Mouse (Mus musculus): Measurements from ENCODE around the gene Ntm.
A peak's percentile ranks its signal among the peaks of the same experiment; 100 is the strongest.

Ntm gene

DNA sequence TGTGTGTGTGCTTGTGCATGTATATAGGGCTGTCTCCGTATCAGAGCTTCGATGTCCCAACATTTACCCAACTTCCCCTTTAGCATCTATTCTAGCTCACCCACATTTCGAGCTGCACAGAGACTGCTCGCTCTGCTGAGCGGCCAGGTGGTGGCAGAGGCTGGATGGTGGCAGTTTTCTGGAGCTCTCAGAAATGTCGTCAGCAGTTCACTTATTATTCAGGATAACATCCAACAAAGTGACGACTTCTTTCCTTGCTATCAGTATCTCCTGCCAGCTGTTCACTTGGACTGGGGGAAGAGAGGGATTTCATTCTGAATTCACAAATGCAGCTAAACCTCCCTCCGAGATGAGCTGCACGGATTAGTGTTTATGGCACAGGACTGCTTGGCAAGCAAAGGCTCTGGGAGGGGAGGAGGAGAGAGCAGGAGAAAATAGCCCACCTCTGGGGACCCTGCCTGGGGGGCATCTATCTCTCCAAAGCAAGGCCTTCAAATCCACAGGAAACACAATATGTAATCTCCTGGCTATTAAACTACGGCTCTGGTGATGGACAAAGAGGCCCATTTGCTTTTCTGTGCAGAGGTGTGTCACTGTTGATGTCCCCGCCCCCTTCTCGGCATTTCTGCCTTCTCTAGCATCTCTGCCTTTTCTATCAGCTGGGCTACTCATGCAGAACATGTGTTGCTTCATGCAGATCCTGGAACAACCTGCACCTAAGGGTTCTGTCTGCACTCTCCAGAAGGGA lies 159.8 kb downstream of the Ntm start:
- peak; percentile 46 to 52 for DNase-seq (ENCODE audit: low spot score in 2 of 2)

DNA sequence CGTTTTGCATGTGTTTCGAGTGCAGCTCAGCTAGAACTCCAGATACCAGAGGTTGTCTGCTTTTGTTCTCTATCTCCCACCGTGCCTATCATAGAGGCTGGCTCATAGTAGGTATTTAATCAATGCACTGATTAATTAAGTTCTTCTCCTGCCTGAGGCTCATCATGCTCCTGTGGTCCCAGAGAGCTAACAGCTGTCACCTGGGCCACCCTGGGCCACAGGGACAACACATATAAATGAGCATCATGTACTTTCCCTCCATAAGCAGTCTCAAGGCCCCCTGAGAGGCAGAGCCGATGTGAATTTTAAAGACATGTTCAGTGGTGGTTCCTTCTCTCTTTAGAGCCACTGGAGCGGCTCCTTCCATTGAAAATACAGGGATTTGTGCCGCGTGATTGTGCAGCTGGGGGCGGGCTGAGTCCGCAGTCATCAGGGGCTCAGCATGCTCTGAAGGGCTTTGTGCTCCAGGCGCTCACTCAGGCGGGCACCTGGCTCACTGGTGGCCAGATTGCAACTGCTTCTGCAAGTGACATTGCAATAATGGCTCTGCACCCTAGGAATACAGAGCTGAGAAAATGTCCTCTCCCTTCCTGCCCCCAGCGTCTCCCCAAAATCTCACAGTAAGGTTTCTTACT lies 160.8 kb downstream of the Ntm start:
- peak; percentile 18 to 37 for DNase-seq (ENCODE audit: low spot score in 2 of 2)

DNA sequence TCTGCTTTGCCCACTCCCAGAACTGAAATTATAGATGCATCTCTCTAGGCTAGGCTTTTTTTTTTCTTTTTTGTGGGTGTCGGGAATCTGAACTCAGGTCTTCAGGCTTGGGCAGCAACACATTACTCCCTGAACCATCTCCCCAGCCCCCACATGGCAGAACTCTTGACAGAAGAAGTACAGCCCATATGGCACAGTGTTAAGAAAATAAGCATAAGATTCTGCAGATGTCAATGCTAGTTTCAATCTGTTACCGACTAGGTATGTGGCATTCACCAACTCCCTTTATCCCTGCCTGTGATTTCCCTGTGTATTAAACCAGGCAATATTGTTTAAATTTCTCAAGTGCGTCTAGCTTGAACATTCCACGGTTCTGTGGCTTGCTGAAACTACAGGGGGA lies 166.7 kb downstream of the Ntm start:
- no peak for DNase-seq (ENCODE audit: low spot score in 2 of 2)

DNA sequence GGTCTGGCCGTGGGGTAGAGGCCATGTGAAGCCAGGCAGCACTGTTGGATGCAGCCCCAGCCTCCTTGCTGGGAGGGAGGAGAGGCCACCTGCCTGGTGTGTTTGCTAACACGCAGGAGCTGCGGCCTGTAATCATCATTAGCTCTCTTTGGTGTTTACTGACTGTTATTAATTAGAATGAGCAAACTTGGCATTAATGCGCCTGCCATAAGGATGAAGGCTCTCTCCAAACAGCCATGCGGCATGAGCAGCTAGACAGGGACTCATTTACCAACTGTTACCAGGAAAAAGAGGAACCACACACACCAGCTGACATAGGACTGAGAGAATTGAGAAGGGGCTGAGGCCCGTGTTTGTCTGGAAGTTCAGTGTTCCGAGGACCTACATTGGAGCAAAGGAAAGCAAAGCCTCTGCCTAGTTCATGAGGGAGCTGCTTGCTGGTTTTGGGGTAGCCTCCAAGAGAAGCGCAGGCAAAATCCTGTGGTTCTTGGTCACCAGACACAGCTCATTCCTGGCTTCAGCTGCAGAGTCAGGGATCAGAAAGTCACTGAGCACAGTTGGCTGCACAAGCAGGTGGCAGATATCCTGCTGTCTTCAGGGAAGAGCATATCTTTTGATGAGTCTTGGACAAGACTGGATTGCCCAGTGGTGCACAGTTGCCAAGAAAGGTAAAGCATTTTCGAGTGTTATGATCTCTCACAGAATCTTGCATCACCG lies 171.6 kb downstream of the Ntm start:
- no peak for DNase-seq (ENCODE audit: low spot score in 2 of 2)

DNA sequence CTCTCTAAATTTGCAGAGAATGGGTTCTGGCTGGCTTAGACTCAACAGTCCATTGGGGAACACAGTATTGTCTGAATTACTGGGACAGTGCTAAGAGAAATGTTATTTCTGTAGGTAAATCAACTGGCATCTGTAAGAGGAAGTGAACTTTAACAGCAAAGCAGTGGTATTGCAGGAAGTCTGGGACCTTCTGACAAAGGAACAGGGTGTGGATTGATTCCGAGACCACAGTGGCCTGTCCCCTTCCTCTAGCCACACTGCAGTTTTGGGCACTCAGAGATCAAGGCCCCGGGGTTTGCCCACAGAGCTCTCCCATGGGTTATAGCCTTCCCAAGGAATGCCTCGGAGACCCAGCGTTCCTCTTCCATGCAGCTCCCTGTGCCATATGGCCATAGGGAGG lies 172.9 kb downstream of the Ntm start:
- DNase-seq (ENCODE audit: low spot score in 2 of 2): no peak

DNA sequence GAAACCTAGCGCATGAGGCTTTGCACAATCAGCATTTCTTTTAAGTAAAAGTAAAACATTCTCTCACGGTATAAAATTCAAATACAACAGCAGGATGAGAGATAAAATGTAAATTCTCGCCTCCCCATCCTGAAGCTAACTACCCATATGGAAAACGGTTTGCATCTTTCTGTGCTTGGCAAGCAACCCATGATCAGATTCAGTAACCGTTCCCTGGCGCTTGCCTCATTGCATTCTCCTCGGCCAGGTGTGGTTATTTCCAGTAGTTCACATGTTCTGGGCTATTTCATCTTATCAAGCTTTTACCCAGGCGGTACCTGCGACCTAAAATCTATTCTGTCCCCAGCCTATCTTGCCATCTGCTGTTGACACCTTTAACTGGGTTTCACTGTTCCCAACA lies 174.1 kb downstream of the Ntm start:
- DNase-seq (ENCODE audit: low spot score in 2 of 2): no peak

DNA sequence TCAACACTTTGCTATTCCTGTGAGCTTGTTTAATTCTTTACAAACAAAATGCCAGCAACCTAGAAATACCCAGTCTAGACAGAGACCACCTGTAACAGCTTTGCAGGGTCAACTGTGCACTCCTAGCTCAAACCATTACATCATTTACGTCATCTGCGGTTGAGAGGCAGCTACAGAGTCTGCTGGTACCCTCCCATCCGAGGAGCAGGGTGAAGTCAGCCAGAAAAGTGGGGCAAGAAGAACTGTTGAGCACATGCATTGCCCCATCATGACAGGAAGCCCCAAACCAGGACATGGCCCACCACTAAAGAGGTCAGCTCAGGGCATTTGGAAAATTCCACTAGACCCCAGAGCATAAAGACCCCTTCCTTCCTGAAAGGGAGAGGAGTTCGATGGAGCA lies 175.5 kb downstream of the Ntm start:
- DNase-seq (ENCODE audit: low spot score in 2 of 2): no peak

DNA sequence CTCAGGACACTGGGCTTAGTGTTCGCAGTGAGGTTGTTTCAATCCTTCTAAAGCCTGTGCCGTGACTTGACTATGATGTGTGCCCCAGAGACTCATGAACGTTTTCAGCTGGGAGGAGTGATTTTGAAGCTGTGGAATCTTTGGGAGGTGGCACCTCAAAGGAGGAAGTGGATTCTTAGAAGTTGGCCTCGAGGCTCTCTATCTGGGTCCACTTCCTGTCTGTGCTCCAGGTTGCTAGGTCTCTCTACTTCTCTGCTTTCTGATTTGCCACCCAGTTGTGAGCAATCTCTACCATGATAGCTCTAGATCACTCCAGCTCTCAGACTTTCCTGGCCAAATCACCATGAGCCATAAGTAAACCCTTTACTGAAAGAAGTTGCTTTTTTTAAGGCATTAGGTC lies 180.2 kb downstream of the Ntm start:
- DNase-seq (ENCODE audit: low spot score in 2 of 2): no peak

DNA sequence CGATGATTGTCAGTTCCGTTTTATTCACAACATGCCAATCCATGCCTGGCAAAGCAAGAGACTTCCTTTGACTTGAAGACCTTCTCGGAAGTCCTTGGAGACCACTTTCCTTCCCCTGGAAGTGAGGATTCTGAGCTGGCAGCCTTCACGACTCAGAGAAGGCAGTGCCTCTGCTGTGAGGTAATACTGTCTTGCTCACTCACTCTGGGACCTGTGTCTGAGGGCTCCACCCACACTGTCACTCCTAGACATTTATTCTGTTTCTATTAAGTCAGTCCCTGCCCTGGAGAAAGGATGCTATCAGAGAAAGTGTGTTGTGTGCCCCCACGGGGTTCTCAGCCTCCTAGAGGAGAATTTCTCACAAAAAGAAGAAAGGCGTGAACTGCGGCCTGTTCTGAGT lies 183.2 kb downstream of the Ntm start:
- no peak for DNase-seq (ENCODE audit: low spot score in 2 of 2)

DNA sequence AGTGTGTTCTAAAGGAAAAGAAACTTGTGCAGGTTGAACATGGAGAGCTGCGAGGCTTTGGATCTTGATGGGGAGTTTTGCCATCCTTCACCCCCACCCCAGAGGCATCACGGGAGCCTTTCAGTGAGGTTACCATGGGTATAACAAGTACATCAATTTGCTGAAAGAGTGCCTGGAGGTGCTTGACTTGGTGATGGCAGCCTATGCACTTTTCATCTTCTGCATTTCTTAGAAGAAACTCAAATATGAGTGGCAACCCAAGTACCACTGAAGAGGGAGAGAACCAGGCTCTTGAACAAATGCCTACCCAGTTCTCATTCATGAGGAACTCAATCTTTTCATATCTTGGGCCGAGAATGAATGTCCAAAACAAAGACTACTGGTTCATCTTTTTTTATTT lies 186.0 kb downstream of the Ntm start:
- DNase-seq (ENCODE audit: low spot score in 2 of 2): no peak

DNA sequence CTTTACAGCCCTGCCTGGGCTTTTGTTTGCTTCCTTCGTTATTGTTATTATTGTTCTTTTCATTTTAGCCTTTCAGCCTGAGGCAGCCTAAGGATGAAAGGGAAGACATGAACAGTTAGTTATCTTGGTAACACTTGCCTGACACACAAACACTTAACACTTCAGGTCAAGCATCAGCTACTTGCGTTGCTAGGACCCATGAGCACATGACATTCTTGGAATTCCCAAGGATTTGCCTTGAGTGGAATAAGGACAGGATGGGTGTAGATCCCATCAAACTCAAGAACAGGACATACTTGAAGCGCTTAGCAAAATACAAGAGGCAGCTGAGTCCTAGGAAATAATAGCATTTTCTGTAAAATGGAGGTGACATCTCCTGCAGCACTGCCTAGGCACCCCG lies 186.4 kb downstream of the Ntm start:
- DNase-seq (ENCODE audit: low spot score in 2 of 2): no peak

DNA sequence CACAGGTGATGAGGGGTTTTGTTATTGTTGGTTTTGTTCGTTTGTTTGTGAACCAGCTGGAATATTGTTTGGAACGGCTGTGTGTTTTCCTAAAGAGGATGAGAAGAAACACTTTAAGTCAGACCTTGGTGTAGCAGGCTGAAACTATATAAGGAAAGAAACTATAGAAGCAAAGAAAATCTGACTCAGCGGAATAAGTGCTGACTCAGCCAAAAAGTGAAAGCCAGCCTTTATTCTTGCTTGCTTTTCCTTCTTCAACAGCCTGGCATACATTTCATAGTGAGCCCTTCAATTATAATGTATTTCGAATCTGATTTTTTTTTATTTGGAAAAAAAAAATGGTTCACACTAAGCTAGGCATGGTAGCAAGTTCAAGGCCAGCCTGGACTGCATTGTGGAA lies 186.9 kb downstream of the Ntm start:
- DNase-seq (ENCODE audit: low spot score in 2 of 2): no peak

DNA sequence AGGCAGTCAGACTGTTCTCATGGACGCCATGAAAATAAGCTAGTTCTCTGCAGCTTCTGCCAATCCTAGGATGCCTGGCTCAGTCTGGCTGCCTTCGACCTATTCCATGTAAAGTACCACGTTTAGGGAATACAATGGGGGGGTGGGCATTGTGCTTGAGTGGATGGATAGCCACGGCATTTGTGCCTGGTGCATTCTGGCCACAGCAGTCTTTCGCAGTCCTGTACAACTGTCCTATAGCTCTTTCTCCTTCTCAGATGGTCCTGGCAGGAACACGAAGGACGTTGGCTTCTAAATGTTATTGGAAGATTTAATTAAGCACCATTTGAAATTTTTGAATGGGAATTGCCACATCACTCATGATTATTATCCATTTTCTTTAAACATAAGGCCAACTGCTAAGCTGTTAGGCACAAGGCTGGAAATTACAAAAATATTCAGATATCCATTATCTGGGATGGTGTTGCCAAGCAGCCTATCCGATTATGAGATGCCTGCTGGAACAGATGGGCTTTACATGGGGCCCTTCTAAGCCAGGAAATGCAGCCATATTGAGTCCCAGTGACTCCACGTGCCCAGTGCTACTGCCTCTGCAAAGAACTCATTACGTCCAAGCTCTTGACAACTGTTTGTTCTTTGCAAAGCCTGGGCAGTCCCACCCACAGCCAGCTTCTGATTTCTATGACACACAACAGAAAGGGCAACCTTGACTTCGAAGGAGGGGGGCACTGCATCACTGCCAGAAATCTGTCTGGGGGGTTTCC lies 190.1 kb downstream of the Ntm start:
- DNase-seq (ENCODE audit: low spot score in 2 of 2): no peak

DNA sequence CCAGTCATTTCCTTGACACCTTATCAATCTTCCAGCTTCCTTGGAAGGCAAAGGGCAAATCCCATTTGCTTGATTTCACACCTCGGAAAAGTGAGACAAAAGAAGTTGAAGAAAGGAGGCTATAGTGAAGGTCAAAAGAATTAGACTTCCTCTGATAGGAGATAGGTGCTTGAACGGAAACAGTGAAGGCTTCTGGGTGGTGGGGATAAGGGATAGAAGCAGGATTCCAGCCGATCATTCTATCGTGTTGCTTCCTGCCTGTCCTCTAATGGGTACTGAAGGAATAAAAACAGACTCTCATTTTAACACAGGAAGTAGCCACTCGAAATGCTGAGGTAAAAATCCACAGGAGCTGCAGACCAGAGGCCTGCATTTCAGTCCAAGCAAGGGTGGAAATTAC lies 191.1 kb downstream of the Ntm start:
- no peak for DNase-seq (ENCODE audit: low spot score in 2 of 2)

DNA sequence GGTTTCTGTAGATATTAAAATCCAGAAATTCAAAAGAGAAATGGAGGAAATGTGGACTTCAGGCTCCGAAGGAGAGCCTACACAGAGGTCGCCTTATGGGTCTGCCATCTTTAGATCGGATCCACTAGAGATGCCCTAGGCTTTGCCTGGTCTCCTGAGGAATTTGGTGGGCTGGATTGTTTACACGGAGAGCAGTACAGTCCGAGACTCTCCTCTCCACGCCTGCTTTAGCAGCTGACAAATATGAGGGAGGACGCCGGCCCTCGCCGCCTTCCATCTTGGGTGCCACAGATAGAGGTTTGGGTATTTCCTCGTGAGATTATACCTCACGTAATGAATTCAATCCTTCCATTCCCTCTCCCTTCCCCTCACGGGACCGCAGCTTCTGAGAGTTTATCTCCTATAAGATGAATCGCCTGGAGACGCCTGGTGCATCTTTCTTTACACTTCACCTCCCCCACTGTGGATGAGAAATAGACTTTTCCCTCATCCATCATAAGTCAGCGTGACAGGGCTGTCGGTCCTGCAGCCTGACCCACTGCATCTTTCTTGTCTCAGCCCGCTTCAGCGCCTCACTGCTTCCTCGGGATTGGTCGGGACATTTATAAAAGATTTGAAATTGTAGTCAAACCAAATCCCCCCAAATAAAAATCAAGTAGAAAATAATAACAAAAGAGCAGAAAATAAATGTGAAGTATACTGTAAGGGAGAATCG lies 191.7 kb downstream of the Ntm start:
- DNase-seq (ENCODE audit: low spot score in 2 of 2): no peak

DNA sequence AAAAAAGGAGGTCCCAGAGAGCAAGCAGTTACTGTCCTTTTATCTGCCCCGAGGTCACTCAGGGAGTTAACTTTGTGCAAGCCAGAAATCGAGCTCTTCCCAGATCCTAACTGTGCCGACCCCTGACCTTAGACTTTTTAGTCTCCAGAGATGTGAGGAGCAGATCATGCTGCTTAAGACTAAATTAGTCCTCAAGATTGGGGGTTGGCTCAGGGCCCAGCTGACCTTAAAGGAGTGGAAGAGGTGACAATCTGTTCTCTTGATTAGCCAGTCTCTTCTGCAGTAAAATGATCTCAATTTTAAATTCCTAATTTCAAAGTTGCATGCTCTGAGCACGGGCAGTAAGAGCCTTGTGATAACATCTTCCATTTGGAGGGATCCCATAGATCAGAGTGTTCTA lies 193.6 kb downstream of the Ntm start:
- no peak for DNase-seq (ENCODE audit: low spot score in 2 of 2)

DNA sequence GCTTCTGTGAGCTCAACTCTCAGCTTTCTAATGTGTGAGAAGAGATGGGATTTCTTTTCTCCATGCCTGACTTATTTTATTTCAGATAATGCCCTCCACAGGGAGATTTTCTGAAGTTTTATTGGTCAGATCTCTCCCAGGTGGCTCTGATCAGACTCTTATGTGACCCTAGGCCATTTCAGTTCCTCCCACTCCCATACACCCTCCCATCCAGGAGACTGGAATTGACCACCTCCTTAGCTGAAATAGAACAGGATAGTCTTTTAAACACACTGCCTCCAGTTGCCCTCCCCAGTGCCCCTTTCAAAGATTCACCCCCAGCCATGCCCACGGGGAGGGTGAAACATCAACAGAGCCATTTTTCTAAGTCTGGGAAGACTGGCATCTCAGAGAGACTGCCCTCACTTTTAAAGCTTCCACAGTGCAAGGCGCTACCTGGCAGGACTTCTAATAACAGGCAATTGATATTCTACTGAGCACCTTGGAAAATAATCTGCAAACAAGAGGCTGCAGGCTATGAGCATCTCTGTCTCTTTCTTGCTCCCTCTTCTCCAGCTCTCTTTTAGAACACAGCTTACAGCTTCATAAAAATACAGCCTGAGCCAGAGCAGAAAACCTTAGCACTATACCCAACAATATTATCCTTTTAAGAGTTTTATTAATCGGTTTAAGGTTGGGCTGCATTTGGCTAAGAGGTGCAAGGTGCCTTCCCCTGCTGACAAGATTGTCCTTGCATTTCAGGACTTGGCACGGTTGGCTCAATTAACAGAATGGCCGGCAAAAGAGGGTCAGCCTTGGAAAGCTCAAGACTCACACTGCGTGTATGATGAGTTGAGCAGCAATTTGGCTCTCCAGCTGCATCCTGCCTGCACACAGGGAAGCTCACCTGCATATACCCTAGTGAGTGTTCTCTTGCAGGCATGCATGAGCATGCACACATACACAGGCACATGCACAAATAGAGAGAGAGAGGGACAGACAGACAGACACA lies 196.7 kb downstream of the Ntm start:
- DNase-seq (ENCODE audit: low spot score in 2 of 2): no peak

DNA sequence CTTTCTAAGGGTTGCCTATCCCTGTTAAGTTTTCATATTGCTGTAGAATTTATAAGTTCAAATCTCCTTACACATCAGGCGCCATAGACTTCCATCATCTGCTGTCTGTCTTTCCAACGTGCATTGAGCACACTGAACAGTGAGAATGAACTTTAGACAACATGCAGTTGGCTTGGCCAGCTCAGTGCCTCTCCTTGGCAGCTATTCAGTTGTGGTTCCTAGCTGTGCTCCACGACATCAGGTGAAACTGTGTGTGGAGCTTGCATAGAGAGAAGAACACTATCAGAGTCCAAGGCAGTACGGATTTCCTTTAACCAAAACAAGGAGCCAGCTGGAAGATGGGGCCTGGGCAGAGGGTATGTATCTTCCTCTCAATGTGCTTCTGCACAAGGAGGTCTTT lies 199.6 kb downstream of the Ntm start:
- DNase-seq (ENCODE audit: low spot score in 2 of 2): no peak

DNA sequence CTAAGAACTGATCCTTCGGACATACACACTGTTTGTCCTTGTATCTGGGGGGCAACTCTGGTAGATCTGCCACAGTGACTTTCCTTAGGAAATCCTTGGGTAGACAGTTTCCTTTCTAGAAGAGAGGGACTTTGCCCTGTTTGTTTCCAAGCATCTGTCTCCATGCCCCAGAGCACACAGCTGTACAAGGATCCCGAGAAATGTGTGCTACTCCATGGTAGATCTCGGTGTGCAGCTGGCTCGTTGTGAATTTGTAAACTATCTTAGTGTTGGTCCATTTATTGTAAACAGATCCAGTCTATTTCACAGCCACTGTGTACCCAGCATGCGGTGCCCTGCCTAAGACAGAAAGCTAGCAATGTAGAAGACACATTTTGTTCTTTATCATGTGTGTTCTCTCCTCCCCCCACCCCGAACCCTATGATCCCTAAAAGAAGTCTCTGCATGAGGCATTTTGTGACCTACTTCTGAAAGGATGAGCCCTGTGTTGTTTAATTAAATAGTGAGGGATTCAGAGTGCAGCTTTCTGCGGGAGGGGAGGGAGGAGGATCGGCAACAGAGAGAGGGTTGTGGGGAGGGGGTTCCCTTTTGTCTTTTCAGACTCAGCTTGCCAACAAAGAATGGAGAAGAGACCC lies 200.9 kb downstream of the Ntm start:
- no peak for DNase-seq (ENCODE audit: low spot score in 2 of 2)

DNA sequence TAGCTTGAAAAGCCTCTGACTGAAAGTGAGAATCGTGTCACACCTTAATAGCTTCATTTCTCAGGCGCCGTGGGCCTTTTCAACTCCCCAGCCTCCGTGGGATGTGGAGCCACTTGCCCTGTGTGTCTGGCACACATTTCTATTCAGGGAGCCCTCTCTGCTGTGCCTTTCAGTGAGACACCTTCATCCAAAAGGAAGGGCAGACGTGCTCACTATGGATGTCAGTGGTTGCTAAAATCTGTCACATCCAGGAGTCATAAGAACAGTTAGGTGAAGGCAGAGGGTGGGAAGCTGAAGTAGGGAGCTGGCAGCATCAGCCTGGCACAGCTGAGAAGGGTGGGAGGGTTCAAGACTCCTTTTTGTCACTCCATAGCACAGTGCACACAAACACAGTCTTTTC lies 201.4 kb downstream of the Ntm start:
- DNase-seq (ENCODE audit: low spot score in 2 of 2): no peak

Measured in frontal cortex, postnatal 10 days (tissue).